Mouse (Mus musculus) small intestine, adult 2 months (tissue): ENCODE data around the gene Pa2g4.

Experiments
- CTCF ChIP-seq: fragments of 200-500 bp; IDR thresholded peaks from 2 replicates; pipeline ENCODE4 v1.5.1; 2012; ENCODE audit warnings: low read depth, mild to moderate bottlenecking, control low read depth, inconsistent platforms, low read length, moderate library complexity, mixed read lengths; ENCODE audit not compliant: insufficient replicate concordance, insufficient read length; ENCODE audit errors: extremely low read depth
- POLR2A ChIP-seq: fragments of 200-500 bp; IDR thresholded peaks from 2 replicates; pipeline ENCODE4 v1.6.1; 2012; ENCODE audit warnings: low read depth, mild to moderate bottlenecking, control low read depth, inconsistent platforms, low read length, moderate library complexity

- TF ChIP-seq POLR2A (peak; percentile 95), CTCF (no peak)
These were observed 16.7 kb downstream of the Pa2g4 start, which contains the start of gene Rpl41 for GRCm38 (mm10) chr10:128548947-128549681.
